Mouse (Mus musculus) cerebellum, postnatal 36 days (tissue): ENCODE measurements around the gene Olfr173.

Experiments
- DNase-seq, 2 experiments: peaks; one replicate each; pipeline ENCODE4 v3.0.0; 2021 to 2022; ENCODE audit warnings: mixed read lengths in 2 of 2

Olfr173 gene

DNA sequence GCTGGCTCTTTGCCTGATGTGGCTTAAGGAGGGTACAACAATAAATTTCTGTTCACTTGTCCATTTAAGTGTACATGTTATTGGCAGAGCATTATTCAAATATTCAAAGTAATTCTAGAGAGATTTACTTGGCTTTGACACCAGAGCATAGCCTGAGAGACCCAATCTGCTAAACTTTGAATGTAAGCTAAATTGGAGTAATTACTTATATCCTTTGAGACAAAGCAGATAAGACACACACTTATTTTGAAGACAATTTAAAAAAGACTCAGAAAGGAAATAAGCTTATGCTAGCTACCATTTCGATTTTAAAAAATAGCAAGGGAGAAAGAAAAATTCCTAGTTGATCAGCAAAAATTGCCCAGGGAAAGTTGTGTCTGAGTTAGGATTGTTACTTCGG, at the start of gene Olfr173:
Olfr173 (minus strand) TSS at position 101 of the 400 bp plus-strand sequence.
- DNase-seq = no peak

DNA sequence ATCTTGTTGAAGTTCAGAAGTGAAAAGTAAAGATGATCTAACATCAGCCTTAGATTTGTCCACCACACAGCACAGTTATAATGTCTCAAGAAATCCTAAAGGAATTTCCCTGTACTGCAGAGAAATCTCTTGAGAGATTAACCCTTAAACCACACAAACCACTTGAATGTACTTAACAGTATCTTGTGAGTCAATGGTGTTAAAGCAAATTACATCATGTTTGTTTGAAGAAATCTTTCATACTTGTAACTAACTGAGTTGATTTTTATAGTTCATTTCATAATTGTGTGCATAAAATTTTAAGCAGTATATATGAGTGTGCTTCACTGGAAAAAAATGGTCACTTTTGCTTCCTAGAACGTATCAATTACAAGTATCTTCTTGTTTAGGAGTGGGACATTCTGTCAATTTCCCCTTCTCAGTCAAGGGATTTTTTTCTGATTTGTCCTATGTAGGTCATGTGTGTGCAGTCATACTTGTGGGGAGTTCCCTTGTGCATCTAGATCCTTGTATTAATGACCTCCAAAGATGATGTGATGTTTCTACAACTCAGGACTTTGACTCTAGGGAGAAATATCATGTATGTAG, 26.8 kb upstream of the Olfr173 start, which contains the start of gene Olfr175-ps1:
Olfr175-ps1 (minus strand) TSS at position 51 of the 588 bp plus-strand sequence.
- no peak for DNase-seq

- DNase-seq = no peak
These were observed 37.0 kb downstream of the Olfr173 start, which contains the start of gene Olfr172 for GRCm38 (mm10) chr16:58763076-58763475. Gene Olfr172, minus strand, starts transcription at chr16:58763176.

DNA sequence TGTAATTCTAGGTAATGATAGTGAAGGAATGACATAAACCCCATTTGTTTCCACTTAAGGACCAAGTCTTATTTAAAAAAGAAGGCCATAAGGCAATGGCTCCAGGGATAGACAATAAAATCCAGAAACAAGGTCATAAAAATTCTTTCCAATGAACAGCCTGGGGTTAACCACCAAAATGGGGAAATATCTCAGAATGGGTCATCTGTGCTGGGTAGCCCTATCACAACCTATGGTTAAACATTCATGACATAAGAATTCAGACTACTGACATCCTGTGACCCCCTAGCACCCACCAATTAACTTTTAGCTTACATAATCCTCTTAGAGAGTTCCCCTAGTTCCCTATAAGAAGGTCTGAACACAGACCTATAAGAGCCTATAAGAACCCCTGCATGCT, 43.9 kb downstream of the Olfr173 start:
- DNase-seq = no peak

GRCm38 (mm10) chr16:58751314-58751713, 48.8 kb downstream of the Olfr173 start:
- no peak for DNase-seq

GRCm38 (mm10) chr16:58746715-58747114, 53.4 kb downstream of the Olfr173 start:
- DNase-seq = no peak
